Mouse (Mus musculus) lung, postnatal 0 days (tissue): ENCODE data around the gene Glul. TPM values are rescaled to one million over a fixed set of nuclear protein-coding genes. Genes with fewer than 3 reads are reported as not detected.
A peak's percentile ranks its signal among the peaks of the same experiment; 100 is the strongest.

Source experiments
- ATAC-seq: fragments of 200-750 bp; cut with Nextera tagmentation; 2 replicates; pipeline ENCODE4 v1.8.0; 2017; ENCODE audit warnings: moderate library complexity
- DNase-seq: peaks from one replicate; pipeline ENCODE4 v3.0.0-alpha.2; 2016; ENCODE audit warnings: low spot score
- H3K27ac ChIP-seq: fragments of 300-500 bp; sonication (generic); 2 replicates; pipeline ENCODE4 v1.5.1; 2014; ENCODE audit warnings: antibody characterized with exemption, mild to moderate bottlenecking, low read length, mixed read lengths
- H3K27me3 ChIP-seq: fragments of 300-500 bp; sonication (generic); replicated peaks from 2 replicates; pipeline ENCODE4 v1.6.1; 2014; ENCODE audit warnings: low read length, mixed read lengths; ENCODE audit not compliant: insufficient read depth
- H3K36me3 ChIP-seq: fragments of 300-500 bp; sonication (generic); 2 replicates; pipeline ENCODE4 v1.6.1; 2014; ENCODE audit warnings: low read length, mixed read lengths; ENCODE audit not compliant: insufficient read depth
- H3K4me1 ChIP-seq: fragments of 300-500 bp; sonication (generic); 2 replicates; pipeline ENCODE4 v1.6.1; 2014; ENCODE audit warnings: antibody characterized with exemption, low read depth, low read length, mixed read lengths; ENCODE audit not compliant: insufficient read depth
- H3K4me2 ChIP-seq: fragments of 300-500 bp; sonication (generic); replicated peaks from 2 replicates; pipeline ENCODE4 v1.6.1; 2014; ENCODE audit warnings: low read depth, mild to moderate bottlenecking, low read length, moderate library complexity, mixed read lengths
- H3K4me3 ChIP-seq: fragments of 300-500 bp; sonication (generic); 2 replicates; pipeline ENCODE4 v1.5.1; 2014; ENCODE audit warnings: low read depth, low read length
- H3K9ac ChIP-seq: fragments of 300-500 bp; sonication (generic); replicated peaks from 2 replicates; pipeline ENCODE4 v1.6.1; 2014; ENCODE audit warnings: low read depth, mild to moderate bottlenecking
- H3K9me3 ChIP-seq: fragments of 300-500 bp; sonication (generic); 2 replicates; pipeline ENCODE4 v1.6.1; 2016; ENCODE audit warnings: low read length, mixed read lengths
- CTCF ChIP-seq: IDR thresholded peaks from 2 replicates; pipeline ENCODE4 v1.5.1; 2016; ENCODE audit warnings: antibody characterized with exemption, mild to moderate bottlenecking
- EP300 ChIP-seq: IDR thresholded peaks from 2 replicates; pipeline ENCODE4 v1.6.1; 2016; ENCODE audit warnings: antibody characterized with exemption, mild to moderate bottlenecking, control low read depth
- WGBS: fragments of 180-500 bp; shearing (Covaris S2); extraction: QIAGEN DNeasy Blood & Tissue Kit; methylation state at CpG from one replicate; pipeline ENCODE4 v1.1.7; 2014; 5-methylcytosine and 5-hydroxymethylcytosine counted together
- polyA plus RNA-seq: library from polyadenylated mRNA; unstranded; fragments of >200 nt; fragmentation: Nextera tagmentation; extraction: Ambion mirVana; gene quantifications from 2 replicates; pipeline ENCODE4 v1.2.1, GENCODE M21; 2015

Gene Glul
- polyA plus RNA-seq, 1 experiment from 2014 or later, result 283 TPM

GRCm38 (mm10) chr1:153908208-153908607 is 8.5 kb downstream of the Glul start:
- no peak for ATAC-seq
- H3K4me3 ChIP-seq, result no peak overlapping the region
- peaks cover 4% of the 10 kb centered on the region; the same call in 1 of the 2 replicates for H3K4me1 ChIP-seq
- no peak overlapping the region for H3K27ac ChIP-seq
- no peak for DNase-seq
- TF ChIP-seq CTCF (no peak), EP300 (no peak)
- 80% methylated on average over 6 of the region's 6 CpGs for WGBS
- peaks cover 59% of the 10 kb centered on the region for H3K36me3 ChIP-seq
- H3K27me3 ChIP-seq, result no peaks in the 10 kb centered on the region
- H3K9ac ChIP-seq, result no peak overlapping the region
- no peaks in the 10 kb centered on the region for H3K9me3 ChIP-seq
- no peak overlapping the region for H3K4me2 ChIP-seq

GRCm38 (mm10) chr1:153908741-153909140 is 9.0 kb downstream of the Glul start:
- H3K27me3 ChIP-seq, result no peaks in the 10 kb centered on the region
- no peaks in the 10 kb centered on the region for H3K4me1 ChIP-seq
- peaks cover 54% of the 10 kb centered on the region for H3K36me3 ChIP-seq
- no peak overlapping the region for H3K4me2 ChIP-seq
- ATAC-seq (no peak), DNase-seq (no peak)
- TF ChIP-seq EP300 (no peak), CTCF (no peak)
- no peaks in the 10 kb centered on the region for H3K9me3 ChIP-seq
- H3K4me3 ChIP-seq, result no peak overlapping the region
- H3K9ac ChIP-seq, result no peak overlapping the region
- H3K27ac ChIP-seq, result no peak overlapping the region
- 68% methylated on average over 4 of the region's 4 CpGs for WGBS

GRCm38 (mm10) chr1:153909213-153909962 is 9.6 kb downstream of the Glul start:
- no peaks in the 10 kb centered on the region for H3K9me3 ChIP-seq
- peaks cover 47% of the 10 kb centered on the region for H3K36me3 ChIP-seq
- no peaks in the 10 kb centered on the region for H3K4me1 ChIP-seq
- H3K9ac ChIP-seq, result no peak overlapping the region
- no peak for TF ChIP-seq CTCF
- no peak for TF ChIP-seq EP300
- no peak overlapping the region for H3K27ac ChIP-seq
- H3K4me3 ChIP-seq, result no peak overlapping the region
- 57% methylated on average over 10 of the region's 10 CpGs for WGBS
- ATAC-seq, result peak; percentile 16; the same call in 1 of the 2 replicates
- no peak overlapping the region for H3K4me2 ChIP-seq
- peak; percentile 42 for DNase-seq
- H3K27me3 ChIP-seq, result no peaks in the 10 kb centered on the region

GRCm38 (mm10) chr1:153909963-153910291 is 10.2 kb downstream of the Glul start:
- 67% methylated on average over 9 of the region's 9 CpGs for WGBS
- Histone ChIP-seq H3K27ac (no peak overlapping the region), H3K4me3 (no peak overlapping the region), H3K4me1 (no peaks in the 10 kb centered on the region), H3K27me3 (no peaks in the 10 kb centered on the region), H3K36me3 (peaks cover 42% of the 10 kb centered on the region), H3K9me3 (no peaks in the 10 kb centered on the region), H3K9ac (no peak overlapping the region), H3K4me2 (no peak overlapping the region)
- peak; percentile 23; the same call in 1 of the 2 replicates for ATAC-seq
- no peak for DNase-seq
- no peak for TF ChIP-seq CTCF

DNA sequence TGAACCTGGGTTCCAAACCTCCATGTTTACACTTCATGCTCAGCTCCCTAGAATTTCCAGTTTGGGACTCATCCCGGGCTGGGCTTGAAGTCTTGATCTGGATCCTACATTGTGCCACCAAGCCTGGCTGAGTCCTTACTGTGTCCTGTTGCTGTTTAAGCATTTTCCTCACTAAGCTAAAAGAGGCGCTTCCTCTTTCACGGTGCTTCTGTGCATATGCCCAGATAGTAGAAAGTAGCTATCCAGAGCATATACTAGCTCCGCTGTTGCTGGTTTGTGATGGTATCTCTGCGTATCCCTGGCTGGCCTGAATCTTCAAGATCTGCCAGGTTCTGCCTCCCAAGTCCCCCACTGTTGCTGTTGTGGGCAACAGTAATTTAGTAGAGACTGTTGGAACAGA is 10.7 kb downstream of the Glul start:
- H3K4me1 ChIP-seq, result no peaks in the 10 kb centered on the region
- H3K27ac ChIP-seq, result no peak overlapping the region
- no peaks in the 10 kb centered on the region for H3K27me3 ChIP-seq
- H3K36me3 ChIP-seq, result peaks cover 37% of the 10 kb centered on the region
- no peak overlapping the region for H3K9ac ChIP-seq
- DNase-seq (no peak), ATAC-seq (0 out of 2 replicates have a peak, but pooled peaks have one; percentile 7)
- H3K9me3 ChIP-seq, result no peaks in the 10 kb centered on the region
- H3K4me2 ChIP-seq, result no peak overlapping the region
- TF ChIP-seq CTCF, result no peak
- TF ChIP-seq EP300, result no peak
- 81% methylated on average over 5 of the region's 5 CpGs for WGBS
- no peak overlapping the region for H3K4me3 ChIP-seq

GRCm38 (mm10) chr1:153911276-153911795 is 11.6 kb downstream of the Glul start:
- no peak for DNase-seq
- 76% methylated on average over 6 of the region's 6 CpGs for WGBS
- Histone ChIP-seq H3K9ac (no peak overlapping the region), H3K27me3 (no peaks in the 10 kb centered on the region), H3K4me2 (no peak overlapping the region), H3K4me1 (no peaks in the 10 kb centered on the region), H3K9me3 (no peaks in the 10 kb centered on the region), H3K4me3 (no peak overlapping the region), H3K27ac (no peak overlapping the region), H3K36me3 (peaks cover 30% of the 10 kb centered on the region)
- no peak for ATAC-seq
- TF ChIP-seq CTCF (no peak), EP300 (no peak)
